Mouse (Mus musculus) myocyte (in vitro differentiated cells): Measurements from ENCODE around the gene Adcy10.

Experiments
- E2F4 ChIP-seq: IDR thresholded peaks from one replicate; pipeline ENCODE4 v1.6.1; 2011; ENCODE audit warnings: mild to moderate bottlenecking, control low read depth, moderate library complexity; ENCODE audit not compliant: insufficient read depth
- POLR2A ChIP-seq: IDR thresholded peaks from one replicate; pipeline ENCODE4 v1.6.1; 2011; ENCODE audit warnings: low read depth, mild to moderate bottlenecking, control low read depth, moderate library complexity; ENCODE audit not compliant: insufficient read length

DNA sequence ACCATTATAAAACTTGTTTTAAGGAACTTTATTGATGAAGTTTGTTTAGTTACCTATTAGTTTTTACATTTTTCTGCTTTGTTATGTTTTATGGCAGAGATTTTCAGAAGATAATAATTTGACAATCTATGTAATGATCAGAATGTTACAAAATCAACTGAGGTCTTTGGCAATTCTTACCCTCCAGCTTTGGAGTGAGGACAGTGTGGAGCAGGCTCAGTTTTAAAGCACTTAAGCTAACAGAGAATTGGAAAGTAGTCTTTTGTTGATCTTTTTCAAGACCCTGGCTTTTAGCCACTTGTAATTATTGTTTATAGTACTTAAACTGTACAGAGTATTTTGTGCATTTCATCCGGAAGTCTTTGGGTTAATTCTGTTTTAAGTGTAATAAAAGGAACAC lies 22.1 kb upstream of the Adcy10 start:
- no peak for TF ChIP-seq POLR2A
- TF ChIP-seq E2F4: no peak
